Mouse (Mus musculus) liver, embryonic 13.5 days (tissue): ENCODE results near the gene Bgn. TPM values are rescaled to one million over a fixed set of nuclear protein-coding genes. Genes with fewer than 3 reads are reported as not detected.

ENCODE experiments used
- ATAC-seq: fragments of 200-750 bp; cut with Nextera tagmentation; 2 replicates; pipeline ENCODE4 v1.8.0; 2017; ENCODE audit warnings: low read depth, mild to moderate bottlenecking, moderate number of reproducible peaks, moderate library complexity
- DNase-seq: peaks from one replicate; pipeline ENCODE4 v3.0.0; 2022
- H3K27ac ChIP-seq: fragments of 300-500 bp; sonication (generic); 2 replicates; pipeline ENCODE4 v1.5.1; 2015; ENCODE audit warnings: moderate library complexity, mild to moderate bottlenecking, inconsistent platforms
- H3K27me3 ChIP-seq: fragments of 300-500 bp; sonication (generic); 2 replicates; pipeline ENCODE4 v1.6.1; 2015; ENCODE audit warnings: mild to moderate bottlenecking, inconsistent platforms
- H3K36me3 ChIP-seq: fragments of 300-500 bp; sonication (generic); 2 replicates; pipeline ENCODE4 v1.6.1; 2015; ENCODE audit warnings: mild to moderate bottlenecking, inconsistent platforms
- H3K4me1 ChIP-seq: fragments of 300-500 bp; sonication (generic); replicated peaks from 2 replicates; pipeline ENCODE4 v1.6.1; 2015; ENCODE audit warnings: inconsistent platforms
- H3K4me2 ChIP-seq: fragments of 300-500 bp; sonication (generic); 2 replicates; pipeline ENCODE4 v1.6.1; 2015; ENCODE audit warnings: inconsistent platforms, mild to moderate bottlenecking, moderate library complexity
- H3K4me3 ChIP-seq: fragments of 300-500 bp; sonication (generic); replicated peaks from 2 replicates; pipeline ENCODE4 v1.5.1; 2015; ENCODE audit warnings: mild to moderate bottlenecking, inconsistent platforms
- H3K9ac ChIP-seq: fragments of 300-500 bp; sonication (generic); 2 replicates; pipeline ENCODE4 v1.6.1; 2015; ENCODE audit warnings: mild to moderate bottlenecking, inconsistent platforms
- H3K9me3 ChIP-seq: fragments of 300-500 bp; sonication (generic); replicated peaks from 2 replicates; pipeline ENCODE4 v1.6.1; 2016; ENCODE audit warnings: inconsistent platforms
- whole genome bisulfite sequencing: fragments of 180-500 bp; shearing (Covaris S2); methylation state at CpG from one replicate; pipeline ENCODE4 v1.1.7; 2015; ENCODE audit not compliant: insufficient replicate concordance; 5-methylcytosine and 5-hydroxymethylcytosine counted together
- polyA plus RNA-seq: library from polyadenylated mRNA; unstranded; fragments of >200 nt; fragmentation: Nextera tagmentation; extraction: Ambion mirVana; gene quantifications from 2 replicates; pipeline ENCODE4 v1.2.1, GENCODE M21; 2015

The Bgn gene
- polyA plus RNA-seq, 1 experiment from 2014 or later = 7.1 TPM

- no peak for DNase-seq
These were observed 42.1 kb downstream of the Bgn start for GRCm38 (mm10) chrX:73525223-73526140.

GRCm38 (mm10) chrX:73526410-73526887 is 43.0 kb downstream of the Bgn start:
- H3K27ac ChIP-seq = no peak overlapping the region
- no peaks in the 10 kb centered on the region for H3K36me3 ChIP-seq
- no peaks in the 10 kb centered on the region for H3K4me1 ChIP-seq
- WGBS = 43% methylated on average over 3 of the region's 3 CpGs
- no peaks in the 10 kb centered on the region; the same call in 1 of the 2 replicates for H3K27me3 ChIP-seq
- H3K9ac ChIP-seq = no peak overlapping the region
- ATAC-seq (no peak), DNase-seq (no peak)
- H3K4me3 ChIP-seq = no peak overlapping the region
- no peaks in the 10 kb centered on the region for H3K9me3 ChIP-seq
- no peak overlapping the region for H3K4me2 ChIP-seq

More at GRCm38 (mm10) chrX:73525223-73526140, 42.1 kb downstream of the Bgn start:
- ATAC-seq = no peak
- Histone ChIP-seq H3K27ac (no peak overlapping the region), H3K9me3 (no peaks in the 10 kb centered on the region), H3K4me2 (no peak overlapping the region), H3K27me3 (no peaks in the 10 kb centered on the region; the same call in 1 of the 2 replicates), H3K4me1 (no peaks in the 10 kb centered on the region), H3K4me3 (no peak overlapping the region), H3K9ac (no peak overlapping the region), H3K36me3 (no peaks in the 10 kb centered on the region)
- WGBS = 59% methylated on average over 9 of the region's 9 CpGs

- Histone ChIP-seq H3K4me2 (no peak overlapping the region), H3K4me3 (no peak overlapping the region), H3K27me3 (no peaks in the 10 kb centered on the region), H3K9me3 (no peaks in the 10 kb centered on the region), H3K27ac (no peak overlapping the region), H3K9ac (no peak overlapping the region), H3K4me1 (no peaks in the 10 kb centered on the region), H3K36me3 (no peaks in the 10 kb centered on the region)
- DNase-seq = no peak
- WGBS = 67% methylated on average over 7 of the region's 7 CpGs
- no peak for ATAC-seq
These were observed 54.5 kb downstream of the Bgn start for GRCm38 (mm10) chrX:73537875-73538274.

GRCm38 (mm10) chrX:73543340-73543739 is 59.9 kb downstream of the Bgn start:
- H3K4me1 ChIP-seq = no peaks in the 10 kb centered on the region
- H3K4me2 ChIP-seq = no peak overlapping the region
- H3K27ac ChIP-seq = no peak overlapping the region
- WGBS = 40% methylated on average over 3 of the region's 3 CpGs
- H3K36me3 ChIP-seq = no peaks in the 10 kb centered on the region
- H3K27me3 ChIP-seq = no peaks in the 10 kb centered on the region
- H3K4me3 ChIP-seq = no peak overlapping the region
- no peak for ATAC-seq
- H3K9ac ChIP-seq = no peak overlapping the region
- no peak for DNase-seq
- H3K9me3 ChIP-seq = no peaks in the 10 kb centered on the region

Other genes starting within 250 kb of the Bgn start
- gene Xlr4c, start 240.5 kb upstream of the Bgn start, polyA plus RNA-seq = 0.48 and 0.60 TPM in 2 replicates
- not detected in 2 replicates for gene Xlr3c, start 218.2 kb upstream of the Bgn start, polyA plus RNA-seq
- not detected in 2 replicates for gene Xlr5a, start 190.6 kb upstream of the Bgn start, polyA plus RNA-seq
- not detected in 2 replicates for gene Xlr5c, start 190.6 kb upstream of the Bgn start, polyA plus RNA-seq
- not detected in 2 replicates for gene Gm45015, start 146.8 kb upstream of the Bgn start, polyA plus RNA-seq
- gene Zfp275, start 141.0 kb upstream of the Bgn start, polyA plus RNA-seq = 1.8 and 2.9 TPM in 2 replicates
- not detected in 2 replicates for gene Gm18336, start 84.9 kb upstream of the Bgn start, polyA plus RNA-seq
- gene Zfp92, start 72.5 kb upstream of the Bgn start, polyA plus RNA-seq = not detected in 2 replicates
- gene Trex2, start 48.3 kb upstream of the Bgn start, polyA plus RNA-seq = not detected in 2 replicates
- 50.6 and 51.9 TPM in 2 replicates for gene Haus7, start 24.6 kb upstream of the Bgn start, polyA plus RNA-seq
- gene Atp2b3, start 19.5 kb downstream of the Bgn start, polyA plus RNA-seq = 0.03 TPM in 2 replicates
- gene Dusp9, start 155.8 kb downstream of the Bgn start, polyA plus RNA-seq = 36.2 and 36.4 TPM in 2 replicates
- gene Pnck, start 176.5 kb downstream of the Bgn start, polyA plus RNA-seq = 1.1 and 1.2 TPM in 2 replicates
- 0.38 and 0.41 TPM in 2 replicates for gene Slc6a8, start 189.5 kb downstream of the Bgn start, polyA plus RNA-seq
- gene Bcap31, start 232.6 kb downstream of the Bgn start, polyA plus RNA-seq = 171 and 180 TPM in 2 replicates
- 7.2 and 7.5 TPM in 2 replicates for gene Abcd1, start 233.0 kb downstream of the Bgn start, polyA plus RNA-seq